Mouse (Mus musculus) macrophage (primary cell): ENCODE data around the gene Olfr923. TPM values are rescaled to one million over a fixed set of nuclear protein-coding genes. Genes with fewer than 3 reads are reported as not detected.
"Not testable (repeated sequence)": the region's sequence is repeated elsewhere in the genome, so short reads cannot be mapped to it uniquely, and the experiment has no call there.

Source experiments
- H3K27ac ChIP-seq: fragments of 350-480 bp; formaldehyde crosslinking; 2 replicates; pipeline ENCODE4 v1.9.0; 2021
- H3K36me3 ChIP-seq: fragments of 350-480 bp; formaldehyde crosslinking; 2 replicates; pipeline ENCODE4 v1.9.0; 2021; ENCODE audit errors: inconsistent target
- H3K4me3 ChIP-seq: fragments of 350-480 bp; formaldehyde crosslinking; 2 replicates; pipeline ENCODE4 v1.9.0; 2021; ENCODE audit errors: inconsistent target
- H3K79me2 ChIP-seq: fragments of 350-480 bp; formaldehyde crosslinking; 2 replicates; pipeline ENCODE4 v1.9.0; 2021; ENCODE audit errors: inconsistent target
- WGBS: methylation state at CpG from one replicate; pipeline ENCODE4 v1.1.7; 2026; ENCODE audit warnings: inconsistent platforms; ENCODE audit not compliant: missing documents; 5-methylcytosine and 5-hydroxymethylcytosine counted together
- polyA plus RNA-seq: library from polyadenylated mRNA; stranded (reverse); fragments of 250-400 nt; gene quantifications from 3 replicates; pipeline ENCODE4 v1.2.4, GENCODE M21; 2018; ENCODE audit warnings: inconsistent platforms
- total RNA-seq, 78 experiments: library from RNA; depleted of rRNA; stranded (reverse); fragments of 250-400 nt; gene quantifications; 1 replicate in 9 of 78; 2 replicates in 24 of 78; 3 replicates in 43 of 78; 4 replicates in 2 of 78; pipeline ENCODE4 v1.2.4; 2018; ENCODE audit warnings: inconsistent platforms in 56 of 78

The Olfr923 gene
- not detected for total RNA-seq (2018; cell fraction: chromatin; rRNA removed)
- not detected for total RNA-seq (2018; cell fraction: cytosol; rRNA removed)
- not detected for total RNA-seq (2018; cell fraction: nucleus; rRNA removed)
- not detected in 3 replicates for polyA plus RNA-seq

DNA sequence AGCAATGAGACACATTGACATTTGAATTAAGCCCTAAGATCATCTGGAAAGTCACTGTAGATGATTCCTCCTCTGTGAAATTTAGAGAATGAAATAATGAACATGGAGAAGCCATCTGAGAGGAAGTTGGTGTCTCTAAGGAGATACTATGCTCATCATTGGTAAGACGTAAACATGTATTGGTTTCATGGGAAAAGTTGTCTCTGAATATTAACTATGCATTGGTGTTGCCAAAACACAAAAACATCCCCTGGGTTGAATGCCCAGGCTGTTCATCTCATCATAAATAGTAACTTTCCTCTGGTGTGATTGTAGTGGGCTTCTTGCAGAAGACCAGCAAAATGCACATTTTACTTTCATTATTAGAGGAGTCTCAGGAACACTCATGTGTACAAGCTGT is at the start of gene Olfr923:
Gene Olfr923 (plus strand): TSS at position 301 of the 400 bp plus-strand sequence.
- whole genome bisulfite sequencing, result 100% methylated on average over 1 of the region's 1 CpGs
- Histone ChIP-seq H3K27ac (no peak within 1 kb of the TSS), H3K36me3 (no peaks in the 10 kb centered on the region), H3K79me2 (no peaks in the 10 kb centered on the region), H3K4me3 (no peak within 1 kb of the TSS)

GRCm38 (mm10) chr9:38792689-38793088 is 33.7 kb upstream of the Olfr923 start:
- WGBS, result 58% methylated on average over 2 of the region's 2 CpGs
- Histone ChIP-seq H3K27ac (no peak overlapping the region), H3K4me3 (no peak overlapping the region), H3K36me3 (no peaks in the 10 kb centered on the region), H3K79me2 (no peaks in the 10 kb centered on the region)

GRCm38 (mm10) chr9:38805696-38806095 is 20.6 kb upstream of the Olfr923 start:
- no peak overlapping the region for H3K4me3 ChIP-seq

DNA sequence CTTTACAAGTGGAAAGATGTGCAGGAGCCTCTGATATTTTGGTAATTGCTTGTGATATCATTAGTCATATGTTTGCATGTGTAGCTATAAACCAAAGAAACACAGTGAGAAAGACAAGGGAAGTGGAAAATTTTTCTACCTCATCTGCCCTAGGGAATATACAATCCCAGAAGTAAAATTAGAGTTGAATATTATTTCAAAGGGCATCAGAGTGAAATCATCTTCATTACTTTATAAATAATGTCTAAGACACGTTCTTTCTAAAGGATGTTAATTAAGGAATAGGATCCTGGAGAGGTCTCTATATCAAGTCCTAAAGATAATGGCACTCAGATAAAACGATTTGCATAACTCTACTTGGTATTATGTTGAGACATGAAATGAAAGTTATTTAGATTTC is 12.0 kb upstream of the Olfr923 start, which contains the start of gene Olfr922:
Gene Olfr922 (plus strand): TSS at position 301 of the 400 bp plus-strand sequence.
- Histone ChIP-seq H3K27ac (no peak within 1 kb of the TSS), H3K4me3 (no peak within 1 kb of the TSS), H3K36me3 (no peaks in the 10 kb centered on the region), H3K79me2 (no peaks in the 10 kb centered on the region)
- WGBS, result 82% methylated on average over 2 of the region's 2 CpGs

More at GRCm38 (mm10) chr9:38805696-38806095, 20.6 kb upstream of the Olfr923 start:
- no peak overlapping the region for H3K27ac ChIP-seq
- H3K79me2 ChIP-seq, result no peaks in the 10 kb centered on the region
- H3K36me3 ChIP-seq, result no peaks in the 10 kb centered on the region

DNA sequence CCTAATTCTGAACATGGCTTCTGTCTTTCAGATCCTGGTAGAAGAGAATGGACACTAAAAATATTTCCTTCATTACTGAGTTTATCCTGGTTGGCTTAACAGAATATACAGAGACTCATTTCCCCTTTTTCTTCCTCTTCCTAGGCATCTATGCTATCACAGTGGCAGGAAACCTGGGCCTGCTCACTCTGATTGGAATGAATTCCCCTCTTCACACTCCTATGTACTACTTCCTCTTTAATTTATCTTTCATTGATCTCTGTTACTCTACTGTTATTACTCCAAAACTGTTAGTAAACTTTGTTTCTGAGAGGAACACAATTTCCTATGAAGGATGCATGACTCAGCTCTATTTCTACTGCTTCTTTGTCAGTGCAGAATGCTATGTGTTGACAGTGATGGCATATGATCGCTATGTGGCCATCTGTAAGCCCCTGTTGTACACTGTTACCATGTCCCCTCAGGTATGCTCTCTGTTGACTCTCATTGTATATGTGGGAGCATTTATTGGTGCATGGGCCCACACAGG is 10.8 kb upstream of the Olfr923 start:
- Histone ChIP-seq H3K27ac (no peak overlapping the region), H3K79me2 (no peaks in the 10 kb centered on the region), H3K4me3 (no peak overlapping the region), H3K36me3 (no peaks in the 10 kb centered on the region)
- WGBS, result 91% methylated on average over 1 of the region's 1 CpGs

GRCm38 (mm10) chr9:38833027-38833426 is 6.7 kb downstream of the Olfr923 start:
- WGBS, result 84% methylated on average over 2 of the region's 2 CpGs

DNA sequence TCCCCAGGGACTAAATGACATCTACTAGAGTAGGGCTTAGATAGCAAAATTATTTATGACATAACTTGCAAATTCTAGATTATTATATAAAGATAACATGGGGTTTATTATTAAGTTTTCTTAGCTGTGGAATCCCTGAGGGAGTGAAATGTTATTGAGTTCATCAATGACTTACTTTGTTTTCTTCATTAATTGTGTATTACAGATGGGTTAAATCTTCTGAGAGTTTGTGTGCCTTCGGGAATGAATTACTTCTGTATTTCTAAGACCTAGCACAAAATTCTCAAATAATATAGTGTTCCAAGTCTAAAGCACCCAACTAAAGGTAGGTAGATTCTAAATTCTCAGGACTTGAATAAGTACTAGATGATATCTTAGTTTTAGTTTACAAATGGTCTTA is 17.8 kb downstream of the Olfr923 start, which contains the start of gene Olfr924:
Gene Olfr924 (plus strand): TSS at position 301 of the 400 bp plus-strand sequence.
- Histone ChIP-seq H3K36me3 (no peaks in the 10 kb centered on the region), H3K4me3 (no peak within 1 kb of the TSS)
- 93% methylated on average over 1 of the region's 1 CpGs for WGBS

More at GRCm38 (mm10) chr9:38833027-38833426, 6.7 kb downstream of the Olfr923 start:
- H3K27ac ChIP-seq, result no peak overlapping the region
- H3K4me3 ChIP-seq, result no peak overlapping the region
- no peaks in the 10 kb centered on the region for H3K79me2 ChIP-seq
- H3K36me3 ChIP-seq, result no peaks in the 10 kb centered on the region

DNA sequence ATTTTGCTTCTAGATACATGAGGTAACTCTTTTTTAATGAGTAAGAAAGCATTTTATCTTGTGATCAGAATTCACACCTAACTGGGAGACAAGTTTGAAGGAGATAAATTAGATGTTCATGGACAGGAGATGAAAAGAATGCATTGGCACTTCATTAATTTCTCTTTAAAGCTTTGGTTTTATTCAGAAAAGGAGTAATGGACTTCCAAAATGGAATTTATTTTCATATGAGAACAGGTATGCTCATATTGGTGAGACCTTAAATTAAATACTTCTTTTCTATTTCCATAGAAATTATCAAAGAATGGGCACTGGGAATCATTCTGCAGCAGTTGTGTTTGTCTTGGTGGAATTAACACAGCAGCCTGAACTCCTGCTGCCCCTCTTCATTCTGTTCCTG is 28.4 kb downstream of the Olfr923 start, which contains the start of gene Olfr26:
Gene Olfr26 (plus strand): TSS at position 301 of the 400 bp plus-strand sequence.
- no peaks in the 10 kb centered on the region for H3K79me2 ChIP-seq
- no peak within 1 kb of the TSS for H3K27ac ChIP-seq
- H3K36me3 ChIP-seq, result no peaks in the 10 kb centered on the region
- no peak within 1 kb of the TSS for H3K4me3 ChIP-seq

More for the DNA sequence above, 17.8 kb downstream of the Olfr923 start, which contains the start of gene Olfr924:
- Histone ChIP-seq H3K27ac (no peak within 1 kb of the TSS), H3K79me2 (no peaks in the 10 kb centered on the region)

- H3K36me3 ChIP-seq, H3K79me2 ChIP-seq, H3K4me3 ChIP-seq, H3K27ac ChIP-seq: not testable (repeated sequence)
- WGBS, result 58% methylated on average over 2 of the region's 2 CpGs
Observed at GRCm38 (mm10) chr9:38874880-38875279, 48.5 kb downstream of the Olfr923 start.

GRCm38 (mm10) chr9:38876826-38877225 is 50.5 kb downstream of the Olfr923 start, which contains the start of gene Olfr926:
TSS of gene Olfr926 (plus strand) at chr9:38877126.
- H3K79me2 ChIP-seq, result no peaks in the 10 kb centered on the region
- H3K36me3 ChIP-seq, result no peaks in the 10 kb centered on the region
- 67% methylated on average over 2 of the region's 2 CpGs for WGBS
- H3K4me3 ChIP-seq, result no peak within 1 kb of the TSS
- H3K27ac ChIP-seq, result no peak within 1 kb of the TSS

Other genes starting within 250 kb of the Olfr923 start
- not detected in 3 replicates for gene Olfr912, start 246.4 kb upstream of the Olfr923 start, polyA plus RNA-seq
- gene Olfr913, start 233.8 kb upstream of the Olfr923 start, polyA plus RNA-seq, result not detected in 3 replicates
- not detected in 3 replicates for gene Olfr914, start 221.4 kb upstream of the Olfr923 start, polyA plus RNA-seq
- not detected in 3 replicates for gene Olfr916, start 166.7 kb upstream of the Olfr923 start, polyA plus RNA-seq
- not detected in 3 replicates for gene Olfr917, start 160.7 kb upstream of the Olfr923 start, polyA plus RNA-seq
- not detected in 3 replicates for gene Olfr918, start 151.9 kb upstream of the Olfr923 start, polyA plus RNA-seq
- gene Olfr919, start 122.9 kb upstream of the Olfr923 start, polyA plus RNA-seq, result not detected in 3 replicates
- gene Vwa5a, start 108.3 kb upstream of the Olfr923 start, polyA plus RNA-seq, result 114 to 137 TPM (median 132 TPM) in 3 replicates
- 0.06 to 0.48 TPM (median 0.29 TPM) in 3 replicates for gene Olfr920, start 74.2 kb upstream of the Olfr923 start, polyA plus RNA-seq
- not detected in 3 replicates for gene Olfr921, start 53.5 kb upstream of the Olfr923 start, polyA plus RNA-seq
- gene Olfr922, start 11.9 kb upstream of the Olfr923 start, polyA plus RNA-seq, result not detected in 3 replicates
- gene Olfr924, start 17.9 kb downstream of the Olfr923 start, polyA plus RNA-seq, result not detected in 3 replicates
- gene Olfr26, start 28.5 kb downstream of the Olfr923 start, polyA plus RNA-seq, result not detected in 3 replicates
- not detected in 3 replicates for gene Olfr926, start 50.6 kb downstream of the Olfr923 start, polyA plus RNA-seq
- not detected in 3 replicates for gene Olfr930, start 103.3 kb downstream of the Olfr923 start, polyA plus RNA-seq
- gene Olfr933, start 145.8 kb downstream of the Olfr923 start, polyA plus RNA-seq, result not detected in 3 replicates
- not detected in 3 replicates for gene Olfr934, start 161.8 kb downstream of the Olfr923 start, polyA plus RNA-seq
- gene Olfr935, start 173.1 kb downstream of the Olfr923 start, polyA plus RNA-seq, result not detected in 3 replicates
- not detected in 3 replicates for gene Olfr146, start 196.8 kb downstream of the Olfr923 start, polyA plus RNA-seq
- gene Olfr937, start 238.4 kb downstream of the Olfr923 start, polyA plus RNA-seq, result not detected in 3 replicates